In the genomic region with DNA sequence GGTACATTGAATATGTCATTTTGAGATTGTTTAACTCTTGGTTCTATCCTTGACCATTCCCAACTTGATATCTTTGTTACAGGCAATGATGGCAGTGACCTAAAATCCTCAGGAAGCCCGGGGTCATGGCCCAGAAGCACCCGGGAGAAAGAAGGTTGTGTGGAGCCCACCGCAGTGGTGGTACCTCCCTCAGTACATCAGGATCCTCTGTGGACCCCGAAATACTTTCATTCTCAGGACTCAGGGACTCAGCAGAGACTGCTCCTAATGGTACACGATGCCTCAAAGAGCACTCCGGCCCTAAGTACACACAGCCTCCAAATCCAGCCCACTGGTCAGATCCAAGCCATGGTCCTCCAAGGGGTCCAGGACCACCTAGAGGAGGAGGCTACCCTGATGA, we compare ENCODE assay signal across 8 mouse cellular contexts. TPM values are rescaled to one million over a fixed set of nuclear protein-coding genes. Genes with fewer than 3 reads are reported as not detected.
DNase-seq lines count a peak whose midpoint lies in the region; ATAC-seq and TF ChIP-seq lines count a peak whose summit lies in the region.

No protein-coding gene starts in this region.

- intact Hi-C loops in left cerebral cortex, postnatal 4 days (cut with DNase I), result no loop called here

- WGBS in lung, embryonic 15.5 days, result 40% methylated on average over 6 of the region's 6 CpGs
- 40% methylated on average over 6 of the region's 6 CpGs for WGBS in intestine, postnatal 0 days
- WGBS in small intestine, adult 2 months, result 21% methylated on average over 6 of the region's 6 CpGs

- no peaks in the 10 kb centered on the region for H3K27me3 ChIP-seq in lung, embryonic 15.5 days
- H3K27me3 ChIP-seq in intestine, postnatal 0 days (replicated peaks; ENCODE audit: control insufficient read depth, insufficient read depth, low read length), result no peaks in the 10 kb centered on the region
- no peaks in the 10 kb centered on the region for H3K27me3 ChIP-seq in small intestine, adult 2 months (ENCODE audit: control insufficient read depth, insufficient read depth, low read length)

- DNase-seq in lung, postnatal 4 days, result no peak
- no peak for DNase-seq in left cerebral cortex, postnatal 4 days
- DNase-seq in testis, postnatal 10 days (ENCODE audit: low spot score), result no peak

- peak overlapping the region; percentile 99; the same call in 1 of the 2 replicates for H3K27ac ChIP-seq in lung, embryonic 15.5 days
- 0 out of 2 replicates have a peak overlapping the region, but pooled peaks have one; percentile 17 for H3K27ac ChIP-seq in embryonic fibroblast, embryonic 13.5 days (ENCODE audit: insufficient read depth, low read length)
- no peak overlapping the region for H3K27ac ChIP-seq in intestine, postnatal 0 days (ENCODE audit: low read depth, low read length)
- no peak overlapping the region for H3K27ac ChIP-seq in small intestine, adult 2 months (ENCODE audit: insufficient read depth, low read depth, low read length)

- no peak for TF ChIP-seq CTCF in embryonic fibroblast, embryonic 13.5 days (IDR thresholded peaks at IDR 0.05; ENCODE audit: borderline replicate concordance, insufficient read depth, low read length)
- no peak for TF ChIP-seq CTCF in intestine, postnatal 0 days (IDR thresholded peaks at IDR 0.05; ENCODE audit: low read depth)
- no peak for TF ChIP-seq CTCF in small intestine, adult 2 months (IDR thresholded peaks at IDR 0.05; ENCODE audit: extremely low read depth, insufficient read length, insufficient replicate concordance, low read depth, low read length)

- peaks cover 15% of the 10 kb centered on the region for H3K36me3 ChIP-seq in lung, embryonic 15.5 days
- H3K36me3 ChIP-seq in intestine, postnatal 0 days (ENCODE audit: control insufficient read depth, insufficient read depth), result peaks cover 22% of the 10 kb centered on the region; the same call in 1 of the 2 replicates
- H3K36me3 ChIP-seq in small intestine, adult 2 months (ENCODE audit: control insufficient read depth, insufficient read depth, low read length), result peaks cover 8% of the 10 kb centered on the region; the same call in 1 of the 2 replicates

- peak overlapping the region; percentile 89 for H3K4me3 ChIP-seq in lung, embryonic 15.5 days
- H3K4me3 ChIP-seq in embryonic fibroblast, embryonic 13.5 days (ENCODE audit: insufficient read depth, low read length), result peak overlapping the region; percentile 67
- H3K4me3 ChIP-seq in intestine, postnatal 0 days (ENCODE audit: low read depth, low read length), result peak overlapping the region; percentile 81
- H3K4me3 ChIP-seq in small intestine, adult 2 months (ENCODE audit: low read depth, low read length), result peak overlapping the region; percentile 91

- no peak for ATAC-seq in lung, embryonic 15.5 days (ENCODE audit: borderline replicate concordance, extremely low read depth, low FRiP score, low TSS enrichment)
- no peak for ATAC-seq in intestine, postnatal 0 days
- ATAC-seq in megakaryocyte-erythroid progenitor cell, adult 5-6 weeks (replicated peaks; ENCODE audit: low FRiP score, low TSS enrichment, poor library complexity, severe bottlenecking), result no peak

- H3K9me3 ChIP-seq in lung, embryonic 15.5 days, result no peaks in the 10 kb centered on the region
- no peaks in the 10 kb centered on the region for H3K9me3 ChIP-seq in intestine, postnatal 0 days (ENCODE audit: control insufficient read depth)

- TF ChIP-seq POLR2A in embryonic fibroblast, embryonic 13.5 days (IDR thresholded peaks at IDR 0.05; ENCODE audit: low read depth, low read length), result no peak
- no peak for TF ChIP-seq POLR2A in small intestine, adult 2 months (IDR thresholded peaks at IDR 0.05; ENCODE audit: low read depth, low read length)

- peaks cover 53% of the 10 kb centered on the region for H3K4me1 ChIP-seq in lung, embryonic 15.5 days
- peaks cover 9% of the 10 kb centered on the region; the same call in 1 of the 2 replicates for H3K4me1 ChIP-seq in embryonic fibroblast, embryonic 13.5 days (ENCODE audit: control insufficient read depth, insufficient read depth, low read length)
- peaks cover 16% of the 10 kb centered on the region; the same call in 1 of the 2 replicates for H3K4me1 ChIP-seq in intestine, postnatal 0 days (replicated peaks; ENCODE audit: control insufficient read depth, insufficient read depth, low read length)
- peaks cover 23% of the 10 kb centered on the region for H3K4me1 ChIP-seq in small intestine, adult 2 months (ENCODE audit: control insufficient read depth, insufficient read depth, insufficient read length, low read length)

- peak overlapping the region; percentile 54 for H3K9ac ChIP-seq in lung, embryonic 15.5 days
- H3K9ac ChIP-seq in intestine, postnatal 0 days (ENCODE audit: low read depth, low read length), result peak overlapping the region; percentile 78

- H3K4me2 ChIP-seq in lung, embryonic 15.5 days, result peak overlapping the region; percentile 88
- H3K4me2 ChIP-seq in intestine, postnatal 0 days (replicated peaks; ENCODE audit: low read depth), result peak overlapping the region; percentile 97

RNA-seq across cellular contexts. Expression of gene Tmem198b, which starts 1.9 kb away (rescaled TPM):
- polyA plus RNA-seq in lung, embryonic 15.5 days (2015; fragmentation: Nextera tagmentation; extraction: Ambion mirVana), result 15.8 and 16.6 TPM in 2 replicates
- 34.4 and 44.8 TPM in 2 replicates for polyA plus RNA-seq in embryonic fibroblast, embryonic 13.5 days (2011; ENCODE audit: insufficient read length, low read depth, missing spikeins)
- 5.1 and 5.7 TPM in 2 replicates for polyA plus RNA-seq in intestine, postnatal 0 days (2015; fragmentation: Nextera tagmentation; extraction: Ambion mirVana)
- 4.6 and 7.0 TPM in 2 replicates for polyA plus RNA-seq in small intestine, adult 2 months (2012; rRNA removed)
- 10 to 100 TPM; 14.1 to 14.2 TPM for total RNA-seq in left cerebral cortex, postnatal 4 days (2021)
- total RNA-seq in megakaryocyte-erythroid progenitor cell, adult 5-6 weeks (2014; fragmentation: Nextera tagmentation), result 4.6 and 6.9 TPM in 2 replicates
- total RNA-seq in megakaryocyte-erythroid progenitor cell, adult 5-6 weeks (2017), result 1.5 and 2.8 TPM in 2 replicates

RNA-seq across cellular contexts. Expression of gene Dnajc14, which starts 2.2 kb away (rescaled TPM):
- polyA plus RNA-seq in lung, embryonic 15.5 days (2015; fragmentation: Nextera tagmentation; extraction: Ambion mirVana), result 50.1 and 55.2 TPM in 2 replicates
- polyA plus RNA-seq in embryonic fibroblast, embryonic 13.5 days (2011; ENCODE audit: insufficient read length, low read depth, missing spikeins), result 55.5 and 59.0 TPM in 2 replicates
- polyA plus RNA-seq in intestine, postnatal 0 days (2015; fragmentation: Nextera tagmentation; extraction: Ambion mirVana), result 28.2 and 31.8 TPM in 2 replicates
- polyA plus RNA-seq in small intestine, adult 2 months (2012; rRNA removed), result 4.6 and 12.1 TPM in 2 replicates
- total RNA-seq in left cerebral cortex, postnatal 4 days (2021), result 10 to 100 TPM; 59.3 to 63.3 TPM
- 18.6 and 21.5 TPM in 2 replicates for total RNA-seq in megakaryocyte-erythroid progenitor cell, adult 5-6 weeks (2014; fragmentation: Nextera tagmentation)
- 20.8 and 30.7 TPM in 2 replicates for total RNA-seq in megakaryocyte-erythroid progenitor cell, adult 5-6 weeks (2017)

RNA-seq across cellular contexts. Expression of gene Sarnp, which starts 11.0 kb away (rescaled TPM):
- 206 and 214 TPM in 2 replicates for polyA plus RNA-seq in lung, embryonic 15.5 days (2015; fragmentation: Nextera tagmentation; extraction: Ambion mirVana)
- polyA plus RNA-seq in embryonic fibroblast, embryonic 13.5 days (2011; ENCODE audit: insufficient read length, low read depth, missing spikeins), result 106 and 112 TPM in 2 replicates
- 90.3 and 92.1 TPM in 2 replicates for polyA plus RNA-seq in intestine, postnatal 0 days (2015; fragmentation: Nextera tagmentation; extraction: Ambion mirVana)
- polyA plus RNA-seq in small intestine, adult 2 months (2012; rRNA removed), result 0.14 and 0.89 TPM in 2 replicates
- total RNA-seq in left cerebral cortex, postnatal 4 days (2021), result 10 to 100 TPM; 50.9 to 53.4 TPM
- 166 and 201 TPM in 2 replicates for total RNA-seq in megakaryocyte-erythroid progenitor cell, adult 5-6 weeks (2014; fragmentation: Nextera tagmentation)
- total RNA-seq in megakaryocyte-erythroid progenitor cell, adult 5-6 weeks (2017), result 364 and 369 TPM in 2 replicates

RNA-seq across cellular contexts. Expression of gene Ormdl2, which starts 15.4 kb away (rescaled TPM):
- polyA plus RNA-seq in lung, embryonic 15.5 days (2015; fragmentation: Nextera tagmentation; extraction: Ambion mirVana), result 69.2 and 77.7 TPM in 2 replicates
- 30.4 and 31.2 TPM in 2 replicates for polyA plus RNA-seq in embryonic fibroblast, embryonic 13.5 days (2011; ENCODE audit: insufficient read length, low read depth, missing spikeins)
- 70.2 and 70.4 TPM in 2 replicates for polyA plus RNA-seq in intestine, postnatal 0 days (2015; fragmentation: Nextera tagmentation; extraction: Ambion mirVana)
- polyA plus RNA-seq in small intestine, adult 2 months (2012; rRNA removed), result 36.4 and 62.8 TPM in 2 replicates
- 1 to 10 TPM; 4.3 to 5.2 TPM for total RNA-seq in left cerebral cortex, postnatal 4 days (2021)
- 70.3 and 79.9 TPM in 2 replicates for total RNA-seq in megakaryocyte-erythroid progenitor cell, adult 5-6 weeks (2014; fragmentation: Nextera tagmentation)
- 99.3 and 115 TPM in 2 replicates for total RNA-seq in megakaryocyte-erythroid progenitor cell, adult 5-6 weeks (2017)

RNA-seq across cellular contexts. Expression of gene Mmp19, which starts 15.4 kb away (rescaled TPM):
- 2.9 and 4.0 TPM in 2 replicates for polyA plus RNA-seq in lung, embryonic 15.5 days (2015; fragmentation: Nextera tagmentation; extraction: Ambion mirVana)
- polyA plus RNA-seq in embryonic fibroblast, embryonic 13.5 days (2011; ENCODE audit: insufficient read length, low read depth, missing spikeins), result 43.6 and 54.0 TPM in 2 replicates
- polyA plus RNA-seq in intestine, postnatal 0 days (2015; fragmentation: Nextera tagmentation; extraction: Ambion mirVana), result 0.97 and 1.4 TPM in 2 replicates
- polyA plus RNA-seq in small intestine, adult 2 months (2012; rRNA removed), result 1.2 and 2.5 TPM in 2 replicates
- total RNA-seq in left cerebral cortex, postnatal 4 days (2021), result 1 to 10 TPM in 1 of 2 experiments, under 1 TPM in 1; 0.74 to 1.3 TPM
- total RNA-seq in megakaryocyte-erythroid progenitor cell, adult 5-6 weeks (2014; fragmentation: Nextera tagmentation), result not detected in 2 replicates
- total RNA-seq in megakaryocyte-erythroid progenitor cell, adult 5-6 weeks (2017), result 0.05 and 0.23 TPM in 2 replicates

Comparison
In these comparisons a context has a peak if more than half of its experiments do, and no peak if none do; other contexts are left out.
1. H3K27ac ChIP-seq: peak in lung, embryonic 15.5 days (single experiment) and embryonic fibroblast, embryonic 13.5 days (single experiment); none in intestine, postnatal 0 days (single experiment) and small intestine, adult 2 months (single experiment).
2. RNA of gene Sarnp, which starts 11.0 kb away (polyA plus RNA-seq): 206 to 214 TPM in lung, embryonic 15.5 days, 106 to 112 TPM in embryonic fibroblast, embryonic 13.5 days and 90.3 to 92.1 TPM in intestine, postnatal 0 days; 0.14 to 0.89 TPM in small intestine, adult 2 months; every median in the first group is over 10 times any median in the second.
3. Peak in every context shown above with its lines, with median percentiles within 50 percentile points of each other: H3K4me3 ChIP-seq.